Mouse (Mus musculus) testis, adult 2 months (tissue): ENCODE measurements at regions not wholly inside any gene's neighbourhood (a gene's known extent, or its start where the extent isn't known, plus 50 kb on each side); places are given as distances from the start of the nearest gene placed in this dataset.

Experiments
- CTCF ChIP-seq: fragments of 200-500 bp; IDR thresholded peaks from 2 replicates; pipeline ENCODE4 v1.5.1; 2012; ENCODE audit warnings: low read depth, mild to moderate bottlenecking, inconsistent platforms, low read length, moderate library complexity; ENCODE audit not compliant: control insufficient read depth, insufficient read depth, insufficient replicate concordance
- POLR2A ChIP-seq: fragments of 200-500 bp; IDR thresholded peaks from 2 replicates; pipeline ENCODE4 v1.6.1; 2012; ENCODE audit warnings: low read depth, mild to moderate bottlenecking, inconsistent platforms, low read length, moderate library complexity; ENCODE audit not compliant: control insufficient read depth

- TF ChIP-seq CTCF (peak; percentile 80; the same call in 1 of the 2 replicates), POLR2A (no peak)
Observed at GRCm38 (mm10) chr2:61490436-61491109, 87.8 kb upstream of the Tank start.
